Mouse (Mus musculus): ENCODE data around the gene Cstf3. TPM values are rescaled to one million over a fixed set of nuclear protein-coding genes. Genes with fewer than 3 reads are reported as not detected.

The Cstf3 gene
- total RNA-seq, 2 experiments from 2014 or later = 41.6 to 43.7 TPM

DNA sequence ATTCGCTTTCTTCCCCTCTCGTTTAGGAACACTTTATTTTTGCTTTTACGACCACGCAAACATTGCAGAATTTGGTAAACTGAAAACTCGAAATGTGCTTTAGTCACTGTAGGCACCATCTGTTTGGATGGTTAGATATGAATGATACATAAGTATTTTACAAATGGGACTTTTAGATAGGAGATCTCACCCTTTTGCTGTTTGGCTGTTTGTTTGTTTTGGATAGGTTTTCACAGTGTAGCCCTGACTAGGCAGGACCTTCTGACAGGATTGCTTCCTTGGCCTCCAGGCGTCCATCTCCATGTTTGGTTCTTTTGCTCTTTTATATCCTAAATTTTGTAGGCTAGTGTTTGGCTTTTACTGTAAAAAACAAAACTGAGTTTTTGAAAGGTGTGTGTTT lies 818 bp downstream of the Cstf3 start:
- no peak for DNase-seq (ENCODE audit: low spot score in 2 of 2)

DNA sequence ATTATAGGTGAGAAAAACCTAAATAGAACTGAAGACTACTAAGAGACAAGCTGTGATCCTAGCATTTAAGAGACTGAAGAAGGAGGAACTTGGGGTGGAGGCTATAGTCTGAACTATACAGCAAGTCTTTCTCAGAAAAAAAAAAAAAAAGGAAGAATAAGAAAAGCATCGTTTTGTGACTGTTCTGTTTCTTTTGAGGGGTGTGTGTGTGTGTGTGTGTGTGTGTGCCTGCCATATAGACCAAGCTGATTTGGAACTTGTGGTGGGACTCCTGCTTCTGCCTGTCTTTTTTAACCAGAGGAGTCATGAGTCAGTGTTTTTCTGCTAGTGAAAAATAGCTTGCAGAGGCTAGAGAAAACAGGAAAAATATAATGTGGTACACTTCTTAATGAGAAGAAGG lies 4.7 kb downstream of the Cstf3 start:
- intact Hi-C loops (cut with DNase I) = no loop called here
- no peak for DNase-seq (ENCODE audit: low spot score in 2 of 2)

More for the DNA sequence above, 818 bp downstream of the Cstf3 start:
- intact Hi-C loops (cut with DNase I) = loop anchor here (1.0 kb wide), 1 partner anchor 97 kb away; the partner anchor contains the start of gene Hipk3

DNA sequence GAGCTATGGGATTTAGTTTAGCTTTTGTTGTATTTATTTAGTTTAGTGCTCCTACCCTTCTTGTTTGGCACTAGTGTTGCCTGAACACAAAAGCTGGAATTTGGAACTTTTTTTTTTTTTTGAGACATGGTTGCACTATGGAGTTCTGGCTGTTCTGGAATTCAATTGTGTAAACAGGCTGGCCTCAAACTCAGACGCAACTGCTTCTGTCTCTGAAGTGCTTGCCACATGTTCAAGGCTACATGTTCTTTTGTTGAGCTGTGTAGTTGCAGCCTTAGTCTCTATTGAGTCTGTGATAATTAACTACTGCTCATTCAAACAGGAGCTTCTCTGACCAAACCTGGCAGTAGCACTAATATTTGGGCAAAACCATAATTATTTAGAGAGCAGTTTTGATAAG lies 13.1 kb downstream of the Cstf3 start:
- no peak for DNase-seq (ENCODE audit: low spot score in 2 of 2)
- intact Hi-C loops (cut with DNase I) = no loop called here

DNA sequence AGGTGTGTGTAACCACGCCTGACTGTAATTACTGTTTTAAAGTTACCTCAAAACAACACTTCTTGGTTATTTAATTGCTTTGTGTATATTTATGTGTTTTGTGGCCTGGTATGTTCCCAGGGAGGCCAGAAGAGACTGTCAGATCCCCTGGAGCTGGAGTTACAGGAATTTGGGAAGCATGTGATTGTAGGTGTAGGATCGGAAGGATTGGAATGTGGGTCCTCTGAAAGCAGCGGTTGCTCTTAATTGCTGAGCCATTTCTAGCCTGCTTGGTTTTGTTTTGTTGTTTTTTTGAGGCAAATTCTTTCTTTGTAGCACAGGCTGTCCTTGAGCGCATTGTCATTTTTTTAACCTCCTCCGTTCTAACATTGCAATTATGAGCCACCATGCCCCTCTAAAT lies 14.4 kb downstream of the Cstf3 start:
- no peak for DNase-seq (ENCODE audit: low spot score in 2 of 2)
- intact Hi-C loops (cut with DNase I) = no loop called here

DNA sequence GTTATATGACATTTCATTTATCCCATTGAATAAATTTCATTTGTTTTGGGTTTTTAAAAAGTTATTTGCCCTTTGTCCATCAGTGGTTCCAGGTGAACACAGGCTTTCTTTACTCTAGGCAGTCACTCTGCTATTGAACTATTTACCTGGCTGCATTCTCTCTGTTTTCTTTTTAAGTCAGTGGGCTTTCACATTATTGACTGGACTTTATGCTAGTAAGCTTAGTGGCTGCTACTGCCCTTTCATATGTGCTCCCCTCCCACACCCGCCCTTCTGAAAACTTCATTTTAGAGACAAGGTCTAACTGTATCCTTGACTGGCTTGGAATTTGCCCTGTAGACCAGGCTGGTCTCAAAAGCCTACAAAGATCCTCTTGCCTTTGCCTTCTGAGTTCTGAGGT lies 15.2 kb downstream of the Cstf3 start:
- intact Hi-C loops (cut with DNase I) = no loop called here
- DNase-seq (ENCODE audit: low spot score in 2 of 2) = no peak

DNA sequence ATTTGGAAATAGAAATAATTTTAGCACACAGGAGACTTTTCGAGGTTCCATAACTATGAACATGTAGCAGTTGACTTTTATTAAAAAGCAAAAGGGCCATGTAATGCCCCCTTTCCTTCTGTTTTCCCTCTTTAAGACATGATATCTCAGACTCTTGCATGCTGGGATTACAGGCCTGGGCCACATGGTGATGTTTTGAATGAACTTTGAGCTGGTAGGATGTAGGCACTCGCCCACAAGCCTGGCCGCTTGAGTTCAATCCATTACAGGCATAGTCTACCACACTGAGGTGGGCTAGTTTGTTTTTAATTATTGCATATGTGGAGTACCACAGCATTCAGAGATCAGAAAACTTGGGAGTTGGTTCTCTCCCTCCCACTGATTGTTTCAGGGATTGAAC lies 24.5 kb downstream of the Cstf3 start:
- intact Hi-C loops (cut with DNase I) = no loop called here
- DNase-seq (ENCODE audit: low spot score in 2 of 2) = no peak

DNA sequence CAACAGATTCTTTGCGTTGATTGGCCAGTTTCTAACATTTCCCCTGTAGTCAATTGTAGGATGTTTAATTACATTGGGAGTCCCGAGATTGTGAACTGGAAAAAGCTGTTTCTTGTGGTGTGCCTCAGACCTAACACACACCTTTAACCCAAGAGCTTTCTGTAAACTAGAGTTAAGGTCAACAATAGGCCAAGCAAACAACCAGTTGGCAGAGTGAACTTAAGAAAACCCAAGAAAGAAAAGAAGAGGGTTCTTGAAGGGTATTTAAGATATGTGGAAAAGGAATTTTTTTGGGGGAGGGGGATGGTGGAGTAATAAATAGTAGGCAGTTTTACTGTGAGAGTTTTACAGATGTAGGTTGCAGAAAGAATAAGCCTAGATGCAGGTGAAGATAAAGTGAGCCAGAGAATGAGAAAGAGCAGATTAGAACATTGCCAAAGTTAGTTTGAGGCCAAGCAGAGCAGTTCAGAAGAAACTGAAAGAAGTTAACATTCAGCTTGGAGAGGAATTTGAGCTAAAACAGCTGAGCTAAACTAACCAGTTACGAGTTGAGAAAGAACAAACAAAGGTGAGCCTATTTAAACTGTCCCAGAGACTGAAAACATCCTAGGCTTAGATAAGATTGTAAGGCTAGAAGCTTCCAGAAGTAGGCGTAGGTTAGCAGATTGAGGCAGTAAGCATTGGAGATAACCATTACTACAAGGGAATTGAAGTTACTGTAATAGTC lies 25.8 kb downstream of the Cstf3 start:
- intact Hi-C loops (cut with DNase I) = no loop called here
- no peak for DNase-seq (ENCODE audit: low spot score in 2 of 2)

DNA sequence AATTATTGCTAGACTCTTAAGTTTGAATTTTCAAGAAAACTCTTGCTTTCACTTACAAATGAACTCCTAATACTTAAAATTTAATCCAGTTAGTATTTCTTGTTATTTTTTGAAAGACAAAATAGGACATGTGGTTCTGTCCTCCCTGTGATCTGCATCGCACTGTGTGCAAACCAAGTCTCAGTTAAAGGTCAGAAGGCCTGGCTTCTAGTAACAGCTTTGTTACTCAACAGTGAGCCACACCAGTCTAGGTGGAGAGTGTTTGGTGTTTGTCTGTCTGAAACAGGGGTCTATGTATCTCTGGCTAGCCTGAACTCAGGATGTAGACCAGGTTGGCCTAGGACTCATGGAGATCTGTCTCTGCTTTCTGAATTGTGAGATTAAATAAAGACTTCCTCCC lies 68.3 kb downstream of the Cstf3 start:
- intact Hi-C loops (cut with DNase I) = no loop called here
- no peak for DNase-seq (ENCODE audit: low spot score in 2 of 2)

DNA sequence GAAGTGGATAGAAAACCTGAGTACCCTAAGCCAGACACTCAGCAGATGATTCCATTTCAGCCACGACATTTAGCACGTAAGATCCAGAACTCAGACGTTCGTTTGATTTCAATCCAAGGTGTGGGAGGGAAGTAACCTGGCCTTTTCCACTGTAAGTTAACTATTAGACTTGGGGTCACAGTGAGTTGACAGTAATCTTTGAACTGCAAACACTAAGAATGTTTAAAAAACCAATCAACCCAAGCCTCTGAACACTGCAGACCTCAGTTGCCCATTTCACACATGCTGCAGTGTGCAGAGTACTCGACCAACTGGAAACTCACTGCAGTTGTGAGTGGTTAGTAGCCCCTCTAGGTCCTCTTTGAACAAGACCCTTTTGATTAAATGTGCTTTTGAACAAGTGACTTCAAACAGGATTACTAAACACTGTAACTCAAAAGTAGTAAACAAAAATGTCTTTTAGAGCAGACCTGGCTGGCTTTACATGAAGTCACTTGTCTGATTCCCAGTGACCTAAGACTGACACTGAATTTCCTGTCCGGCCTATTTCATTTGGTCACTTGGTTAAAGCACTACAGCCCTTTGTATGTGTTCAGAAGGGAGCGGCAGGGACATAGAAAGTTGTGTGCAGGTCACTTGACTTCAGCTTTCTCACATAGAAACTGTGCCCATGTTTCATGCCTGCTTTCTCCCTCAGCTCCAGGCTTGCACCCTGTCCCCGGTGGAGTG lies 73.2 kb downstream of the Cstf3 start:
- DNase-seq (ENCODE audit: low spot score in 2 of 2) = no peak
- intact Hi-C loops (cut with DNase I) = no loop called here

DNA sequence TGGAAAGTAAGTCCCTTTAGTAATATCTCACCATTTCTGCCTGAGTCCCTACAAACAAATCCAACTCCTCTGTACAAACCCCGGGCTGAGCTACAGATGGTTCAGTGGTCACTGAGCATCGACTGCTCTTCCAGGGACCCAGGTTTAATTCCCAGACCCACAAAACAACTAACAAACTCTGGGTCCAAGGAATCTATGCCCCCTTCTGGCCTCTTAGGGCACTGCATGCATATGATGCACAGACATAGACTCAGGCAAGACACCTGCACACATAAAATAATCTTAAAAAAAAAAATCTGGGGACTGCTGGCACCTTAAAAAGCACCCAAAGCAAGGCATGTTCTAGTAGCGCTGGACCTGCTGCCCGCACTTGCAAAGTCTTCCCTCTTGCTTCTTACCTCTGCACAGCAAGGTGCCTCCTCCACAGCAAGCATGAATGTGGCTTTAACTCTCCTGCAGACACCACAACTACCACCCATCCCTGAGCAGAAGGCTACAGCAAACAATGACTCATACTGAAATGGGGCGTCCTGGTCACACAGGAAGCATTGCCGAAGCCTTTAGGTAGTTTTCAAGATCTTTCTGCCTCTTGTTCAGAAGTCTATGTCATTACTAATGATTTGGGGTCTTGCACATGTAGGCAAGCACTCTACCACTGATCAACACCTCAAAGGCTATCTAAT lies 78.9 kb downstream of the Cstf3 start:
- intact Hi-C loops (cut with DNase I) = no loop called here
- no peak for DNase-seq (ENCODE audit: low spot score in 2 of 2)

DNA sequence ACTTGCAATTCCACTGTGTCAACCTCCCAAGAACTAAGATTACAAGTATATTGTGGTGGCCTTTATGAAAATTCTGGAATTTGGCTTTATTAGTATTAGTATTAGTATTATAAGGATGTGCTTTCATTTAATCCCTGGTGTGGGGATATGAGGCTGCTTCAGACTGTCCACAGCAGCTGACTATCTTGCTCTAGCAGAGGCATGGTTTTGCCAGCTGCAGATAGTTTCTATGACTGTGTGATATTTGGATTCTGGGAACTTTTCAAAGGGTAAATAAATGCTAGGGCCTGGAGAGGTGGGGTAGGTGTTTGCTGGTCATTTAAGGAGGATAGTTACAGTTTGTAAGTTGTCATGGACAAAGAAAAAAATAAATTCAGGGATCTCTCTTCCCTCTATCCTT lies 81.4 kb downstream of the Cstf3 start:
- no peak for DNase-seq (ENCODE audit: low spot score in 2 of 2)
- intact Hi-C loops (cut with DNase I) = no loop called here

DNA sequence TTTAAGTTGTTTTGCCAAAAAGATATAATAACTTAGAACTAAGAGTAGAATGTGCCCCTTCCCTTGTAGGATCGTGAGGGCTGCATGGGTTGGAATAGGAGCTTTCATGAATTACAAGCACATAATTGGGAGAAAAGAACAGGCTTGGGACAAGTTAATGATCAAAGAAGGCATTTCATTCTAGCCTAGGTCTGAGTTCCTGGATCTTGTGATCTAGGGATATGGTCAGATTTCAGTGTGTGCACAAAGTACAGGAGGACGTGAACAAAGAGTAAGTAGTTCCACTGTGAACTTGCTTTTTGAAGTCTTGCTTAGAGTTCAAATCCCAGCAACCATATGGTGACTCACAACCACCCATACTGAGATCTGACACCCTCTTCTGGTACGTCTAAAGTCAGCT lies 87.0 kb downstream of the Cstf3 start:
- no peak for DNase-seq (ENCODE audit: low spot score in 2 of 2)
- intact Hi-C loops (cut with DNase I) = no loop called here

DNA sequence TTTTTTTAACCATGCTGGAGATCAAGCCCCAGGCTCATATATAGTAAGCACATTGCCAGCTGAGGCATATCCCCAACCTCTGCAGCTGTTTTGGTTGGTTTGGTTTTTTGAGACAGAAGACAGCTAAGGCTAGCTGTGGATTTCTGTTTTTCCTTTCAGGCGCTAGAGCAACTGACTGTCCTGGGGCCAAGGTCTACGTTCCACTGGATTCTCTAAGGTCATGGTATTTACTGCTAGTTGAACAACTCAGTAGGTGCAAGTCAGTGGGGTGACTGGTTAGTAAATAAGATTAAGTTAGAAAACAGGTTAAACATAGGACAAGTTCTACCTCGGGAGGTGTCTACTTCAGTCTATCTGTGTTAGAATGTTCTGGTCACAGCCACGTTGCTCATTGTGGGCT lies 94.4 kb downstream of the Cstf3 start:
- intact Hi-C loops (cut with DNase I) = loop anchor here (2.0 to 5.0 kb wide), 2 partner anchors 68 to 90 kb away; no protein-coding TSS in a partner anchor
- no peak for DNase-seq (ENCODE audit: low spot score in 2 of 2)

DNA sequence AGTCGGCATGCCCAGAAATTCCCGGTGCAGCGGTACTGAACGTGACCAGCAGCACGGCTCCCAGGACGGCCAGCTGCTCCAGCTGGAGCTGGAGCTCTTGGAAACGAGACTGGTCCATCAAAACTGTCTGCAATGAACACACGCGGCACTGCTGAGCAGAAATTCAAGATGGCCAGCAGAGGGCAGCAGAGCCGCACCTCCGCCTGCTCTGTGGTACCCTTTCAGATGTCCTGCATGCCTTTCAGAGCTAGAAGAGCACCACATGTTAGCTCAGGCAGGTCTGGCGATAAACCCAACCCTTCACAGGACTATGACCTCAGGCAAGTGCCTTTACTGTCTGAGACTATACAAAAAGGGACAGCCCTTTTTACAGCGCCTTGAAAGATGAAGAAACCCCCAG lies 95.1 kb downstream of the Cstf3 start:
- intact Hi-C loops (cut with DNase I) = loop anchor here (2.0 to 5.0 kb wide), 2 partner anchors 67 to 89 kb away; no protein-coding TSS in a partner anchor
- DNase-seq (ENCODE audit: low spot score in 2 of 2) = peak; percentile 84 to 86

DNA sequence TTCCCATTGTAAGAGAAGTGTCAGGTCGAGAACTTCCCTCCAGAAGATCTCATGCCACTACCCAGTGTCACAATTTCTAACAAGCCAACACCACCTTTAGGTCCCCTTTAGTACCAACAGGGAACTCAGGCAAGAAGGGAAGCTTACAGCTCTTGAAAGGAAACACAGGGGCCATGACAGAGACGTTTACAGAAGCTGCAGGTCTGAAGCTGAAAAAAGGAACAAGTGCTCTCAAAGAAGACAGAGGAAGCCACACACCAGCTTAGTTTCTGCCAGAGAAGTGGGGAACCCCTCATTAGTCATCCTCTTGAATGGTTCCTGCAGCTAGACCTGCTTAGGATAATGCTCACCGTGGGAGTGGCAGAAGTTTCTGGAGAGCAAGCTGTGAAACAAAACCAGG lies 96.9 kb downstream of the Cstf3 start:
- intact Hi-C loops (cut with DNase I) = loop anchor here (5.0 kb wide), 1 partner anchor 65 kb away; no protein-coding TSS in a partner anchor

DNA sequence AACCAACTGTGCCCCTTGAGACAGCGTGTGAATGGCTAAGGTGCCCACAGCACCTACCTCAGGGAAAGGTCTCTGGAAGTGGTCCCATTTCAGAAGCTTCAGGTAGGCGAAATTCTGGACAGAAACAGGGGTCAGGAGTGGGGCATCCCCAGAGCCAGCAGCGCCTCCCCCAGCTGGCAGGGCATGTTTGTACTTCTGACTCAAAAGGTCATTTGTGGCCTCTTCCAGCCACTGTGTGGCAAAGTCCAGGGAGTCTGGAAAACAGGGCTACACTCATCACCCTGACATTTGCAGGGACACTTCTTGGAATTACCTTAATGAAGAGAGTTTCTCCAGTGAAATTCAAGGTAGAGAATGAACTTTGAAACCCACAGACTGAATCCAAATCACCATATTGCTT lies 98.0 kb downstream of the Cstf3 start:
- DNase-seq (ENCODE audit: low spot score in 2 of 2) = no peak
- intact Hi-C loops (cut with DNase I) = loop anchor here (5.0 kb wide), 1 partner anchor 64 kb away; no protein-coding TSS in a partner anchor

More for the DNA sequence above, 96.9 kb downstream of the Cstf3 start:
- no peak for DNase-seq (ENCODE audit: low spot score in 2 of 2)

DNA sequence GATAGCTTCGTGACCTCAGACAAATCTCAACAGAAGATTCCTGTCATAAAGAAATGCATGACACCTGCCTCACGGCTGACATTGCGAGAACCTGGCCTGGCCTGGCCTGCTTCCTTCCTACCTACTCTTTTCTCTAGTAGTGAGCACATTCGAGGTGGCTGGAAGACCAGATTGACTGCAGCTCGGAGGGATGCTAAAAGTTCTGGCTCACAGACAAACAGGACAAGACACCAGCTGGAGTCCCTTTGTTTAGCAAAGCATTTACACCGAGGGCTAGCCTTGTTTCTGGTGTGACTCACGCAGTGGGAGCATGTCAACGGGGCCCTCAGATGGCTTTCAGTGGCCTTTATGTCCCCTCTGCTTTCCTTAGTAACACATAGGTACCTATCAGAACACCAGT lies 98.4 kb downstream of the Cstf3 start:
- intact Hi-C loops (cut with DNase I) = loop anchor here (5.0 kb wide), 1 partner anchor 64 kb away; no protein-coding TSS in a partner anchor
- DNase-seq (ENCODE audit: low spot score in 2 of 2) = peak in 1 of 2 experiments; percentile 52

DNA sequence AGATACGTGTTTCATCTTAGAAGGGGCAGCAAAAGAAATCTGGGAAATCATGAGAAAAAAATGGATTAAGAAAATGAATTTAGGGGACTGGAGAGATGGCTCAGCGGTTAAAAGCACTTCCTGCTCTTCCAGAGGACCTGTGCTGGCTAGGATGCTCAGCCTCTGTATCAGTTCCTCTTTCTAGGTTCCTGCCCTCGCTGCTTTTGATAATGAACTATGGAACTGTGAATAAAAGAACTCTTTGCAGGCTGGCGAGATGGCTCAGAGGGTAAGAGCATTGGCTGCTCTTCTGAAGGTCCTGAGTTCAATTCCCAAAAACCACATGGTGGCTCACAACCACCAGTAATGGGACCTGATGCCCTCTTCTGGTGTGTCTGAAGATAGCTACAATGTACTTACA lies 100.4 kb downstream of the Cstf3 start:
- no peak for DNase-seq (ENCODE audit: low spot score in 2 of 2)
- intact Hi-C loops (cut with DNase I) = no loop called here

DNA sequence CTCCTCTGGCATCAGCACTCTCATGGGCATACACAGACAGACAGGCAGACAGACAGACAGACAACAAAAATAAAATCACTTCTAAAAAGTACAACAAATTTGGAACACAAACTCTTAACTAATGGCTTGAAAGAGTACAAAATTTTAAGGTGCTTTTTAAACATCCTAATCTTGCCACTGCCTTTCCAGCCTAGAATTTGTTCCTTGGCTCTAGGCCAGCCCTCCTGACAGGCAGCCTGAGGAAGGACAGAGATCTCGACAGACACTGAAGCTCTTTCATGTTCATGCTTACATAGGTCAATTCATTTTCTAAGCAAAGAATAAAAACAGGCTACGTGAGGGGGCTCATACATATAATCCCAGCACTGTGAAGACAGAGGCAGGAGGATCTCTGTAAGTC lies 102.2 kb downstream of the Cstf3 start:
- intact Hi-C loops (cut with DNase I) = no loop called here
- DNase-seq (ENCODE audit: low spot score in 2 of 2) = no peak

DNA sequence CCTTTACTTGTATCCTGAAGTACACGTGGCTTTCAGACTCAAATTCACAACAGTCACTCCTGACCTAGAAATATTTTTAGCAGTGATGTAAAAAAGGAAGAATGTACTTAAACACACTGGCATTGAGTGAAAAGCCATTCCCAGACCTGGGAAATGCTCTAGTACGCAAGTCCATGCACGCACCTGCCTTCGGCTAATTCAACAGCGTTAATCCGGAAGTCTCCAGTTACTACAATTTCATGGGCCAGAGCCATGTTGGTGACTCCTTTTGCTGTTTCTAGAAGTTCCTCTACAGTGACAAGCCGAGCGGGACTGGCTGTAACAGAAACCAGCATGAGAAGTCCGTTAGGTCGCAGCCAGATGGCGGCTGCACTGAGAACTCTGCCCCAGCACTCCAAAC lies 109.3 kb downstream of the Cstf3 start:
- intact Hi-C loops (cut with DNase I) = no loop called here
- no peak for DNase-seq (ENCODE audit: low spot score in 2 of 2)
